Mouse (Mus musculus) liver, embryonic 15.5 days (tissue): ENCODE data around the gene Cnpy1. TPM values are rescaled to one million over a fixed set of nuclear protein-coding genes. Genes with fewer than 3 reads are reported as not detected.
A peak's percentile ranks its signal among the peaks of the same experiment; 100 is the strongest.

Source experiments
- ATAC-seq: fragments of 200-750 bp; cut with Nextera tagmentation; 2 replicates; pipeline ENCODE4 v1.8.0; 2017; ENCODE audit warnings: moderate number of reproducible peaks, mild to moderate bottlenecking, moderate library complexity; ENCODE audit not compliant: insufficient read depth
- H3K27ac ChIP-seq: fragments of 300-500 bp; sonication (generic); replicated peaks from 2 replicates; pipeline ENCODE4 v1.5.1; 2015; ENCODE audit warnings: mild to moderate bottlenecking, inconsistent platforms
- H3K27me3 ChIP-seq: fragments of 300-500 bp; sonication (generic); 2 replicates; pipeline ENCODE4 v1.6.1; 2015; ENCODE audit warnings: mild to moderate bottlenecking, inconsistent platforms
- H3K36me3 ChIP-seq: fragments of 300-500 bp; sonication (generic); replicated peaks from 2 replicates; pipeline ENCODE4 v1.6.1; 2015; ENCODE audit warnings: moderate library complexity, mild to moderate bottlenecking, inconsistent platforms
- H3K4me1 ChIP-seq: fragments of 300-500 bp; sonication (generic); replicated peaks from 2 replicates; pipeline ENCODE4 v1.6.1; 2015; ENCODE audit warnings: inconsistent platforms
- H3K4me2 ChIP-seq: fragments of 300-500 bp; sonication (generic); 2 replicates; pipeline ENCODE4 v1.6.1; 2015; ENCODE audit warnings: moderate library complexity, mild to moderate bottlenecking, inconsistent platforms
- H3K4me3 ChIP-seq: fragments of 300-500 bp; sonication (generic); replicated peaks from 2 replicates; pipeline ENCODE4 v1.5.1; 2015; ENCODE audit warnings: mild to moderate bottlenecking, inconsistent platforms
- H3K9ac ChIP-seq: fragments of 300-500 bp; sonication (generic); 2 replicates; pipeline ENCODE4 v1.6.1; 2015; ENCODE audit warnings: moderate library complexity, mild to moderate bottlenecking, inconsistent platforms
- H3K9me3 ChIP-seq: fragments of 300-500 bp; sonication (generic); replicated peaks from 2 replicates; pipeline ENCODE4 v1.6.1; 2016; ENCODE audit warnings: inconsistent platforms
- WGBS: fragments of 180-500 bp; shearing (Covaris S2); methylation state at CpG from one replicate; pipeline ENCODE4 v1.1.7; 2015; ENCODE audit warnings: mixed read lengths; ENCODE audit not compliant: insufficient replicate concordance; 5-methylcytosine and 5-hydroxymethylcytosine counted together
- polyA plus RNA-seq: library from polyadenylated mRNA; unstranded; fragments of >200 nt; fragmentation: Nextera tagmentation; extraction: Ambion mirVana; gene quantifications from 2 replicates; pipeline ENCODE4 v1.2.1, GENCODE M21; 2015

Gene Cnpy1
- polyA plus RNA-seq, 1 experiment from 2014 or later: 0.07 TPM

DNA sequence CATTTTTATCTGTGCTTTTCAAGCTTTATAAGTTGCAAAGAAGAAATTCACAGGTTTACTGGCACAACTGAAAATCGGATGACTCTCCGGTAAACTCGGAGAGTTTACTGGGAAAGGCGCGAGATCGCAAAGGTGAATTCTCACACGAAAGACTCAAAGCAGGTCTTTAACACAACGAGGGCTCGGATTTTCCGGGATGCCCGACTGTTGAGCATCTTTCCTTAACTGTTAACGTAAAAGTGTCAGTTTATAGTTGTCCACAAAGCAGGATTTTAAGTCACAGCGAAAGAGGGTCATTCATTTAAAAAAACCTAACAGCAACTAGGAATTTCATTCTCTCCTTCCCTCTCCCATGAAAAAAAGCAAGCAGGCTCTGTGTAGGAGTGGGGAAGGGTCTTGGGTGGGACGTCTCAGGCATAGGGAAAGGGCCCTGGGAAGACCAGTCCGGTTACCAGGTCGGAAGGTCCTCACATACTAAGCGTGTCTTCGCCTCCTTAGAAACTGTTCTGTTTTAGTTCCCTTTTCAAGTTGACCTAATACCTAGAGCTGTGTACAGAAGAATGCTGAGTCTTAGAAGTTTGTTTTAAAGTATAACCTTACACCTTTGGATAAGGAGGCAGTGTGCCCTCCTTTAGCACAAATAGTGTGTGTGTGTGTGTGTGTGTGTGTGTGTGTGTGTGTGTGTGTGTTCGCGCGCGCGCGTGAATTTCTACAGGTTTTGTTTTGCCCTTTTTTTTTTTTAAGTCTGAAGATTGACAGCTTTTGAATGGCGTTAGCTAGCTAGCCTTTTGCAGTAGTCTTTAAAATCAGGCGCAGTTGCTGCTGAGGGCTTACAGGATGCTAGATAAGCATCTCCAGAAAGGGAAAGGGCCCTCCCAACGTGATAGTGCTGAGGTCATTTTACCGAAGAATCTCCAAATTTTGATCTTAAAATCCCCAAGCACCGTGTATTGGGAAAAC is 34.7 kb downstream of the Cnpy1 start:
- H3K9me3 ChIP-seq: no peaks in the 10 kb centered on the region
- H3K27me3 ChIP-seq: peaks cover 86% of the 10 kb centered on the region
- no peak overlapping the region for H3K4me3 ChIP-seq
- no peak overlapping the region for H3K27ac ChIP-seq
- H3K36me3 ChIP-seq: no peaks in the 10 kb centered on the region
- no peak overlapping the region for H3K9ac ChIP-seq
- no peak overlapping the region for H3K4me2 ChIP-seq
- ATAC-seq: no peak
- under 1% methylated on average over 29 of the region's 29 CpGs for WGBS
- 0 out of 2 replicates have a peak, but pooled peaks cover 3% of the 10 kb centered on the region for H3K4me1 ChIP-seq

DNA sequence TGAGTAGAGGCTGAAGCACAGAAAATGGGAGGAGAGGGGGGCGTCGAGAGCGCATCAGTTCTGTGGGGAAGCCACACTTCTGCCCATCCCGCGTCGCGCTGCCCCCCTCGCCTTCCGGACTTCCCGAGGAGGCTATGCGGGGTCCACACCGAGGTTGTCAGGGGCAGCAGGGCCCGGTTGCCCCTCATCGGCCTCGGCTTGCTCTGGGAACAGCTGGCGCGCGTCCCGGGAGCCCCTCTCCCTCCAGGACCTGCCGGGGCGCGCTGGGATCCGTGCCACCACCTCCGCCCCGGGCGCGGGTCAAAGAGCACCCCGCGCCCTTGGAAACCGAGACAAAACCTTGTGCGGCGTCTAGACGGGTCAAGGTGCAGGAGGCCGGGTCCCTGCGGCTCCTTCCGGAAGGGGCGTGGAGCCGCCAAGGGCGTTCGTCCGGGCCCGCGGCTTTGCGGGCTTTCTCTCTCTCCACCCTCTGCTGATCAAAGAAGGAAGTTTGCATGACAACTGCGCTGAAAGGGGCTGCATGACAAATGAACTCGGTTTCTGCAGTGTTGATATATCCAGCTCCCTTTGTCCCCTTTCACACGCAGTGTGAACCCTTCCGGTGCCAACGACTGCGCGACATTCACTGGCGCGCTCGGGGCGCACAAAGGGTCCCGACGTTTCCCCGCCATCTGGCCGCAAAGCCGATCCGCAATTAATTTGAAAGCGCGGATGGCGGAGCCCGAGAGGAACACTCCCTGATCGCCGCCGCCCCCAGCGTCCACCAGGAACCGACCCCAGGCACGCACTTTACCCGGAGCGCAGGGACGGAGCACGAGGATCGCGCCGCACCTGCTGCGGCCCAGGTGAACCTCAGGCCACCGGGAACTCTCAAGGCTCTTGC is 35.8 kb downstream of the Cnpy1 start:
- H3K4me3 ChIP-seq: peak overlapping the region; percentile 23; the same call in 1 of the 2 replicates
- H3K9ac ChIP-seq: no peak overlapping the region
- peak overlapping the region; percentile 42 for H3K4me2 ChIP-seq
- 1% methylated on average over 80 of the region's 80 CpGs for WGBS
- H3K27me3 ChIP-seq: peaks cover 88% of the 10 kb centered on the region
- H3K36me3 ChIP-seq: no peaks in the 10 kb centered on the region
- no peaks in the 10 kb centered on the region for H3K9me3 ChIP-seq
- no peak overlapping the region for H3K27ac ChIP-seq
- ATAC-seq: no peak
- 0 out of 2 replicates have a peak, but pooled peaks cover 3% of the 10 kb centered on the region for H3K4me1 ChIP-seq

DNA sequence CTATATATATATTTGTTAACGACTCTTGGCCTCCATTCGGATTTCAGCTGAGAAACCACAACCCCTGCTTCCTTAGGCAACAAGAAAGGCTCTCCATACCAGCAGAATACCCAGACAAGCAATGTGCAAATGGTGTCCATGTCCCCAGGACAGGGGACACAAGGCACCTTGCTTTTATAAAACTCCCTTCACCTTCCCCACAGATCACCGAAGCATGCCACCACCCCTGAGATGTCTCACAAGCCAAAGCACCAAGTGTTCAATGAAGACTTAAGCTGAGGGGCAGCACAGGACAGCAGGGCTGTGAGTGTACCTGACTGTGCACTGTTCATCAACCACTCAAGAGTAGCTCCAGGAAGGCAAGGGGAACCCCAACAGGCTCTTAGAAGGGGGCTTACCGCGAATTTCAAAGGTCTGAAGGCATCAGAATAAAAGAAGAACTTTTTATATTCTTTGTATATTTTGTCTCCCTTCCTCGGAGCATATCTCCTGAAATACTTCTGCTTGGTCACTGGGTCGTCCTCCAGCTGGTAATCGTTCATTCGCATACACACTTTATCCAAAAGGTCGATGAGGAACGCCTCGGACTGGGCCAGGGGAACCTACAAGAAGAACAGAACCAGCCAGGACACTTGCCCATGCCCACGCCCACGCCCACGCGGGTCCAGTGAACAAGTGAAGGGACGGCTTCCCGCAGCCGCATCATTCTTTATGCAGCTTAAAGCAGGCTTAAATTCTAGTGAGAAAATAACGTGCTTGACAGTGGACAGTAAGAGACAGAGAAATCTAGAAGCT is 36.7 kb downstream of the Cnpy1 start:
- H3K4me2 ChIP-seq: no peak overlapping the region
- H3K27ac ChIP-seq: no peak overlapping the region

DNA sequence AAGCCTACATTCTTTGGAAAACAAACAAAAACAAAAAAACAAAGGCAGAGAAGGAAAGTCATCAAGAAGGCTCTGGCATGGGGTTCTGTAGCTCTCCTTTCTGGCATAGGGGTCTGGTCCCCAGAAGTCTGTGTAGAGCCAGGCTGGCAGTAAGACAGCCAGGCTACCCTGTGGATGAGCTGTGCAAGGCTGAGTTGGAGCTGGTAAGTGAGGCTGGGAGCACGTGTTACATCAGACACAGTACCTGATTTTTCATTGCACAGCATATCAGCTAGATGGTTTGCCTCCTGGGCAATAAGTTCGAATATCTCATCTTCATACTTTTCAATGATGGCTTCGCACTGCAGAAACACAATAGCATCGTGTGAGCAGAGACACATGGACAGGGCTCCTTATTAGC is 38.6 kb downstream of the Cnpy1 start:
- Histone ChIP-seq H3K4me1 (0 out of 2 replicates have a peak, but pooled peaks cover 3% of the 10 kb centered on the region), H3K4me2 (no peak overlapping the region), H3K36me3 (no peaks in the 10 kb centered on the region), H3K27me3 (peaks cover 80% of the 10 kb centered on the region), H3K4me3 (no peak overlapping the region), H3K9me3 (no peaks in the 10 kb centered on the region), H3K27ac (no peak overlapping the region), H3K9ac (no peak overlapping the region)
- WGBS: 52% methylated on average over 4 of the region's 4 CpGs
- ATAC-seq: no peak

More for the DNA sequence above, 36.7 kb downstream of the Cnpy1 start:
- no peak overlapping the region for H3K9ac ChIP-seq
- H3K36me3 ChIP-seq: no peaks in the 10 kb centered on the region
- no peak for ATAC-seq
- no peaks in the 10 kb centered on the region for H3K9me3 ChIP-seq
- H3K4me3 ChIP-seq: no peak overlapping the region
- 0 out of 2 replicates have a peak, but pooled peaks cover 3% of the 10 kb centered on the region for H3K4me1 ChIP-seq
- 12% methylated on average over 20 of the region's 20 CpGs for WGBS
- H3K27me3 ChIP-seq: peaks cover 84% of the 10 kb centered on the region

DNA sequence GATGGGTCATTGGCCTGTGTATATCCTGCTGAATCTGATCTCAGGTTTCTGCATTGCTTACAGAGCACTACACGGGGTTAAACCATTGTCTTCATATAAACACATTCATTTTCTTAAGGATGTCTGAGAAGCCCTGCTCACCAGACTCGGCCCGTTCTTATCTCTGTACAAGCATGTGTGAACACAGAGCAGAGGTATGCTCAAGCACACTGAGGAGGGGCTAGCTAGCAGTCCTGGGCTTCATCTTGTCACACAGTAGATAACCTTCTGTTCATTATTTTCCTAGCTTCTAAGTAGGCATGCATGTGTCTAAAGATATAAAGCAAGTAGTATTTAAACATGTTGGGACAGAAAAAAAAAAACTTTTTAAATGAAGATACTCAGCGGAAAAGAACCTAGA is 39.2 kb downstream of the Cnpy1 start:
- H3K4me2 ChIP-seq: no peak overlapping the region
- 0 out of 2 replicates have a peak, but pooled peaks cover 3% of the 10 kb centered on the region for H3K4me1 ChIP-seq
- 0 out of 2 replicates have a peak, but pooled peaks have one; percentile 34 for ATAC-seq
- 22% methylated on average over 4 of the region's 4 CpGs for WGBS
- H3K9ac ChIP-seq: no peak overlapping the region
- H3K9me3 ChIP-seq: no peaks in the 10 kb centered on the region
- H3K4me3 ChIP-seq: no peak overlapping the region
- H3K27me3 ChIP-seq: peaks cover 74% of the 10 kb centered on the region
- no peaks in the 10 kb centered on the region for H3K36me3 ChIP-seq
- no peak overlapping the region for H3K27ac ChIP-seq

DNA sequence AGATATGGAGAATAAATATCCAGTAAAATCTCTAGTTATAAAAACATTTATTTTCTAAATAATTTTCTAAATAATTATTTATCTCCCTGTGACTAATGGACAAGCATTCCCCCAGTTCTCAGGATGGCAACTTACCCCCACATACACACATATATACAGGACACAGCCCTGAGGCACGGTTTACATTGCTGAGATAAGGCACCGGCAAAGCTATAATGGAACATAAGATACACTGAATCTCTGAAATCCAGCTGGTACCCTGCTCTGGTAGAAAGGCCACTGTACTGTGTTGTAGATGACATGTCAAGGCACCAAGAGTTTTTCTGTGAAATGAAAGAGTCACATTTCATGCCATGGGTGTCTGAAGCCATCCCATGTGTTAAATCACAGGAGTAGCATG is 40.9 kb downstream of the Cnpy1 start:
- 44% methylated on average over 2 of the region's 2 CpGs for WGBS
- ATAC-seq: no peak

DNA sequence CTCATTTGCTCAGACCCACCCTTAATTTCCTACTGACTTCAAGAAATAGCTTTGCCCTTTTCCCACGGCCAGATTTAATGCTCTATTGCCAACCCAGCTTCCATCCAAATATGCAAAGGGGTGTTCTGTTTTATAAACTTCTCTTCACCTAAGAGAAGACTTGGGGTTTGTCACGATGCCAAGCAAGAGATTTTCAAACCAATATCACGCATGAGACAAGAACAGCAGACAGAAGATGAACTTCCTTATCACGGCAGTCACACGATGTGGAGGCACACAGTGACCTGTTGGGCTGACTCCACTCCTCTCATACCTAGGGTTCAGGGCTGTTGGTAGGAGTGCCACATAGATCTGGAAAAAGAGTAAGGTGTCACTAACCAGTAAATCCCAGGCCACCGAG is 42.5 kb downstream of the Cnpy1 start:
- ATAC-seq: no peak
- Histone ChIP-seq H3K36me3 (no peaks in the 10 kb centered on the region), H3K27ac (no peak overlapping the region), H3K4me3 (no peak overlapping the region), H3K9ac (no peak overlapping the region), H3K27me3 (peaks cover 44% of the 10 kb centered on the region), H3K4me1 (no peaks in the 10 kb centered on the region), H3K4me2 (no peak overlapping the region), H3K9me3 (no peaks in the 10 kb centered on the region)
- WGBS: 49% methylated on average over 6 of the region's 6 CpGs

More for the DNA sequence above, 40.9 kb downstream of the Cnpy1 start:
- no peaks in the 10 kb centered on the region for H3K4me1 ChIP-seq
- no peak overlapping the region for H3K4me3 ChIP-seq
- no peak overlapping the region for H3K27ac ChIP-seq
- no peak overlapping the region for H3K4me2 ChIP-seq
- peaks cover 56% of the 10 kb centered on the region for H3K27me3 ChIP-seq
- H3K9me3 ChIP-seq: no peaks in the 10 kb centered on the region
- H3K9ac ChIP-seq: no peak overlapping the region
- H3K36me3 ChIP-seq: no peaks in the 10 kb centered on the region

DNA sequence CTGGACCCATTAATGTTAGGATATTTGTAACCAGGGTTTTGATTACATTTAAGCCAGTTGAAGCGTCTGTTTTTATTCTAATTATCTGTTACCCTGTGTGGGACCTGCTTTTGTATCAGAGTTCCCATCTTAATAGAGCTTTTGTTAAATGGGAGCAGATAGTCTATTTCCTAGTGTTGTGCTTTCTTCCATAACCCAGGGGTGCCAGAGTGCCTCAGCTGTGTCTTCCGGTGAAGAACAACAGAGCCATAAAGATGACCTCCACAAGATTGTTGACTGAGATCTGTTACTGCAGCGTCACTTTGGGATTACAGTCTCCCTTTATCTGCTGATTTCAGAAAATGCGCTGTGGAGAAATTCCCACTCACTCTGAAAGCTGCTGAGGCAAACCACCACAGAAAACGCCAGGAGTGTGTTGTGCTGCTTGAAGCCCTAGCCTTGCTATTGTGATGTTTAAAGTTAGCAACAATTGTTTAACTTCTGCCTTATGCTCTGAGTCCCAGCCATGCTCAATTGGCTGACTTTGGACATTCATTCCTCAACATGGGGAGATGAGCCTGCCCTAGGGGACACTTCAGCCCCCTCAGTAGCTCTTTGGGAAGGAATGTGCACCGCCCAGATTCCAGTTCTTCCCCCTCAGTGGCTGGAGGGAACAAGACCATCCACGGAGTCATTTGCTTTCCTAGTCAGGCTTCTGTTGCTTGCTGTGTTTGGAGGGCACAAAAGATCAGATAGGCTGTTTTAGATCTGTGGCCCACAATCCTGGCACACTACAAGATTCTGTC is 46.3 kb downstream of the Cnpy1 start:
- peaks cover 36% of the 10 kb centered on the region for H3K27me3 ChIP-seq
- H3K36me3 ChIP-seq: no peaks in the 10 kb centered on the region
- 25% methylated on average over 7 of the region's 7 CpGs for WGBS

DNA sequence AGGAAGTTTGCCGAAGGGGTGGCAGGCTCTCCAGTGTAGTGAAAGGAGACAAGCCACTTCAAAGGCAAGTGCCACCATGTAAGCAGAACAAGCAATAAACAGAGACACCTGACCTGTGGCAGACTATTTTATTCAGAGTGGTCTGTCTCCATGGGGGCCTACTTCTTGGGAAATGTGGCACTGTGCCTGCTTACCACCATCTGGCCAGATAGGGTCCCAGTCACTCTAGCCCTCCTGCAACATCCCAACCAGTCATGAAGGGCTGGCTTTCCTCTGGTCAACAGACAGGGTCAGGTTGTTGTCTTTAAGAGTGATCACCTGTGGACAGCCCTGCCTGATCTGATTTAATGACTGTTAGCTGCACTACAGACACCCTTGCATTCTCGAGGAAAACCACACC is 50.1 kb downstream of the Cnpy1 start:
- WGBS: 35% methylated on average over 2 of the region's 2 CpGs
- no peak for ATAC-seq

More for the DNA sequence above, 46.3 kb downstream of the Cnpy1 start:
- no peaks in the 10 kb centered on the region for H3K9me3 ChIP-seq
- H3K9ac ChIP-seq: no peak overlapping the region
- H3K4me3 ChIP-seq: no peak overlapping the region
- no peaks in the 10 kb centered on the region for H3K4me1 ChIP-seq
- H3K27ac ChIP-seq: no peak overlapping the region
- ATAC-seq: no peak
- no peak overlapping the region for H3K4me2 ChIP-seq

DNA sequence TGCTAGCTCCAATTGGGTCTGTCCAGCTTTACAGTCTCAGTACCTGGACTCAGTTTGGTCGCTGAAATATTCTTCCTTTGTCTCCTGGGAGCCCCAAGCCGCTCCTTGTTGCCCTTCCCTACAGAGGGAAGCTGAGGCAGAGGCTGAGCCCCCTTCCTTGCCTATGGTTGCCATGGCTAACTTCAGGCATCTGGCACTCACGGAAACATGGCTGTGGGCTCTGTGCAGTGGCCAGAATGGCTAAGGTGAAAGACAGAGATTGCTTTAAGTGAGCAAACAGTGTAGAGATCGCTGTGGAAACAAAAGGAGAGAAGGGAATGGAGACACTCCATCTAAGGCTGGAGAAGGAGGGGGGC is 53.5 kb downstream of the Cnpy1 start:
- WGBS: 35% methylated on average over 4 of the region's 4 CpGs
- ATAC-seq: no peak

More for the DNA sequence above, 50.1 kb downstream of the Cnpy1 start:
- Histone ChIP-seq H3K4me3 (no peak overlapping the region), H3K9me3 (no peaks in the 10 kb centered on the region), H3K4me1 (no peaks in the 10 kb centered on the region), H3K4me2 (no peak overlapping the region), H3K36me3 (no peaks in the 10 kb centered on the region), H3K27ac (no peak overlapping the region), H3K9ac (no peak overlapping the region), H3K27me3 (peaks cover 35% of the 10 kb centered on the region)

More for the DNA sequence above, 53.5 kb downstream of the Cnpy1 start:
- H3K36me3 ChIP-seq: no peaks in the 10 kb centered on the region
- H3K9ac ChIP-seq: no peak overlapping the region
- no peak overlapping the region for H3K27ac ChIP-seq
- H3K4me2 ChIP-seq: no peak overlapping the region
- no peaks in the 10 kb centered on the region for H3K9me3 ChIP-seq
- H3K27me3 ChIP-seq: peaks cover 24% of the 10 kb centered on the region; the same call in 1 of the 2 replicates
- H3K4me1 ChIP-seq: no peaks in the 10 kb centered on the region
- no peak overlapping the region for H3K4me3 ChIP-seq
